Mouse (Mus musculus): ENCODE measurements at regions not wholly inside any gene's neighbourhood (a gene's known extent, or its start where the extent isn't known, plus 50 kb on each side); places are given as distances from the start of the nearest gene placed in this dataset.

DNA sequence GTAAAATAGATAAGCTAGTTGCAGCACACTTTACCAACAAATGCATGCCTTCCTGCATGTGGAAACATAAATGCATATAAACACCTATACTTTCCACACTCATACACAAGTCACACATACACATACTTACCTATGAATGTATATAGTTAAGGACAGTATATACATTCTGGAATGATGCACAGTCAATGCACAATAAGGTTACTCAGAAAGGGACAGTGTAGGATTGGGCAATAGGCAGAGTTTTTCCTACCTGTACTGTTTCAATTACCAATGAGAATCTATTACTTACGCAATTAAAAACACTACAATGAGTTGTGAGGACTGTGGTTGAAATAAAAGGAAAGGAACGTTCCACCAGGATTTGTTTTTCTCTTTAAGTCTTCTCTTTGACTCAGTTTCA lies 157.5 kb upstream of the Ankrd55 start:
- no peak overlapping the region for H3K27ac ChIP-seq (replicated peaks)
- peaks cover 6% of the 10 kb centered on the region; the same call in 1 of the 2 replicates for H3K27me3 ChIP-seq (ENCODE audit: low read depth, poor library complexity, severe bottlenecking)
- peaks cover 10% of the 10 kb centered on the region for H3K4me1 ChIP-seq
- no peaks in the 10 kb centered on the region for H3K9me3 ChIP-seq (replicated peaks)
- DNase-seq (ENCODE audit: low spot score) = no peak
- WGBS = 82% methylated on average over 2 of the region's 2 CpGs
- no peak overlapping the region for H3K4me3 ChIP-seq
- H3K36me3 ChIP-seq = no peaks in the 10 kb centered on the region

DNA sequence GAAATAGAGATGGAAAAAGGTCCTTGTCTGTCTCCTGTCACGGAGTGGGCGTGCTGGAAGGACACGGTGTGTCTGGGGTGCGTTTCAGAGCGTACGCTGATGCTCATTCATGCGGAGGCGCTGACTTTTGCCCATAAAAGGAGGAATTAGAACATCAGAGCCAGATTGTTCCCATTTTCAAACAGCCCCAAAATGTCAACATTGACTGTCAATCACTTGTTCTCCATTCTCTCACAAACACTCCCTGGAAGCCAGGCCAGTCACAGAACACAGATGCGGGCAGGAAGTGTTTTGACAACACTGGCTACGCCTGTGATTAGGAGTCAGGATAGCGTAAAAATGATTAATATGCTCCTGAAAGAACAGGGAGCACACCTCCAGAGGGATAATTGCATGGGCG lies 157.1 kb upstream of the Ankrd55 start:
- Histone ChIP-seq H3K4me1 (peaks cover 10% of the 10 kb centered on the region), H3K9me3 (replicated peaks) (no peaks in the 10 kb centered on the region), H3K27ac (replicated peaks) (no peak overlapping the region), H3K4me3 (no peak overlapping the region), H3K27me3 (ENCODE audit: low read depth, poor library complexity, severe bottlenecking) (peaks cover 6% of the 10 kb centered on the region; the same call in 1 of the 2 replicates), H3K36me3 (no peaks in the 10 kb centered on the region)
- DNase-seq (ENCODE audit: low spot score) = no peak
- 64% methylated on average over 12 of the region's 12 CpGs for WGBS

DNA sequence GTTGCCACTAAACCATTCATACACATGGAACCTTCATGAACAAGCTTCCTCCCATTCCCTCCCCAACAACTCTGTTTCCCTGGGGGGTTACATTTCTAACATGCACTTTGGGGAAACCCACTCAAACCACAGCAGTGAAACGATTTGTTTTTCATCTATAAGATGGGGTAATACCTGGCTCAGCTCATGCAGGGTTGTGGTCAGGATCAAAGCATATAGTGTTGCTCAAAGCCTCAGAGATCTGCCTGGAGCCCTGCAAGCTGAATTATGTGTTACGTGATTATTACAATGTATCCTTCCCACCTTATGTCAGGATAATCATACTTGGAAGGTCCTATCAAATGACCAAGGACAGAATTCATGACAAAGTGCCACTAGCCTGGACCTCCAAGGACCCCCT lies 154.5 kb upstream of the Ankrd55 start:
- DNase-seq (ENCODE audit: low spot score) = no peak
- no peak overlapping the region for H3K27ac ChIP-seq (replicated peaks)
- no peaks in the 10 kb centered on the region for H3K9me3 ChIP-seq (replicated peaks)
- no peak overlapping the region for H3K4me3 ChIP-seq
- H3K27me3 ChIP-seq (ENCODE audit: low read depth, poor library complexity, severe bottlenecking) = peaks cover 6% of the 10 kb centered on the region; the same call in 1 of the 2 replicates
- 85% methylated on average over 2 of the region's 2 CpGs for WGBS
- peaks cover 10% of the 10 kb centered on the region for H3K4me1 ChIP-seq
- H3K36me3 ChIP-seq = no peaks in the 10 kb centered on the region

DNA sequence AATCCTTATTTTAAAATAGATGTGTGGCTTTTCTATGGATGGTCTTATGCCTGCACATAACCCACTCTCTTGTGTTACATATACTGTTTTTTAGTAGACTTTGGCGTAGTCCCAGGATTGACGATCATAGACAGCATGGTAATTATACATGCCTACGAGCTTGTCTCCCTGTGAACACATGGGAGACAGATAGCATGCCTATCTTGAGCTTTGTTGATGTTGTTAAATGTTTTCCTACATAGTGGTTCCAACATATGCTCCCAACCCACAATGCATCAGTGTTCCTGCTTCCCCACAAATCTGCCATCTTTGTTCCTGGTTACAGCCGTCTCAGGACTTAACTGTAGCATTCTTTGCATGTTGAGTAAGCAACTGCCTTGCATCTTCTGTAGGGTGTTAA lies 153.6 kb upstream of the Ankrd55 start:
- Histone ChIP-seq H3K4me1 (peaks cover 10% of the 10 kb centered on the region), H3K9me3 (replicated peaks) (no peaks in the 10 kb centered on the region), H3K4me3 (no peak overlapping the region), H3K27ac (replicated peaks) (no peak overlapping the region), H3K36me3 (no peaks in the 10 kb centered on the region), H3K27me3 (ENCODE audit: low read depth, poor library complexity, severe bottlenecking) (no peaks in the 10 kb centered on the region; the same call in 1 of the 2 replicates)
- DNase-seq (ENCODE audit: low spot score) = no peak
- WGBS = 93% methylated on average over 4 of the region's 4 CpGs

DNA sequence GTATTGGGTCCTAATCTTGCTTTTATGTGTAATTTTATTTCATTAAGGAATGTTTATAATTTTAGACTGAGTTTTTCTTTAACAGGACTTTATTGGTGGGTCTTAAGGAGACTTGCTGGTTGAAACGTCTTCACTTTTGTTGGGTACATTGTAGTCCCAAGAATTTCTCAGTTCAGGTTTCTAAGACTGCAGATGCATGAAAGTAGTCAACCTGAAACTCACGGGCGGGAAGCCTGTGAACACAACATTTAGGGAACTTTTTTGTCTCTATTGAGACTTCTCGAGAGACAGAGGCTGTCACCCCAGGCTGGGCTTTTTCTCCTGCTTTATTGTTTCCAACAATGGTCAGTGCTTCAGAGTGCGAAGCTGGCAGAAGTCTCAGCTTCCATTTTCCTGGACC lies 152.5 kb upstream of the Ankrd55 start:
- WGBS = 67% methylated on average over 5 of the region's 5 CpGs
- Histone ChIP-seq H3K4me1 (peaks cover 10% of the 10 kb centered on the region), H3K36me3 (no peaks in the 10 kb centered on the region), H3K27ac (replicated peaks) (no peak overlapping the region), H3K9me3 (replicated peaks) (no peaks in the 10 kb centered on the region), H3K27me3 (ENCODE audit: low read depth, poor library complexity, severe bottlenecking) (no peaks in the 10 kb centered on the region; the same call in 1 of the 2 replicates), H3K4me3 (no peak overlapping the region)
- no peak for DNase-seq (ENCODE audit: low spot score)

DNA sequence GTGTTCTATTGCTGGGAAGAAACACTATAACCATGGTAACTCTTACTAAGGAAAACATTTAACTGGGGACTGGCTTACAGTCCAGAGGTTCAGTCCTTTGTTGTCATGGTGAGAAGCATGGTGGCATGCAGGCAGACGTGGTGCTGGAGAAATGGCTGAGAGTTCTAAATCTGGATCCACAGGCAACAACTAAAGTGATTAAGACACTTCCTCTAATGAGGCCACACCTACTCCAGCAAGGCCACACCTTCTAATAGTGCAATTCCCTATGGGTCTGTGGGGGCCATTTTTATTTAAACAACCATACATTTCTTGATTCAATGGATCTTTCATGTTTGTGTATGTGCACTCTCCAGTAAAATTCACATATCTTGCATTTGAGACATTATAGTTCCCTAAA lies 151.4 kb upstream of the Ankrd55 start:
- WGBS = 37% methylated on average over 1 of the region's 1 CpGs
- H3K9me3 ChIP-seq (replicated peaks) = no peaks in the 10 kb centered on the region
- no peaks in the 10 kb centered on the region; the same call in 1 of the 2 replicates for H3K27me3 ChIP-seq (ENCODE audit: low read depth, poor library complexity, severe bottlenecking)
- no peak for DNase-seq (ENCODE audit: low spot score)
- H3K4me3 ChIP-seq = no peak overlapping the region
- no peak overlapping the region for H3K27ac ChIP-seq (replicated peaks)
- H3K36me3 ChIP-seq = no peaks in the 10 kb centered on the region
- no peaks in the 10 kb centered on the region for H3K4me1 ChIP-seq

DNA sequence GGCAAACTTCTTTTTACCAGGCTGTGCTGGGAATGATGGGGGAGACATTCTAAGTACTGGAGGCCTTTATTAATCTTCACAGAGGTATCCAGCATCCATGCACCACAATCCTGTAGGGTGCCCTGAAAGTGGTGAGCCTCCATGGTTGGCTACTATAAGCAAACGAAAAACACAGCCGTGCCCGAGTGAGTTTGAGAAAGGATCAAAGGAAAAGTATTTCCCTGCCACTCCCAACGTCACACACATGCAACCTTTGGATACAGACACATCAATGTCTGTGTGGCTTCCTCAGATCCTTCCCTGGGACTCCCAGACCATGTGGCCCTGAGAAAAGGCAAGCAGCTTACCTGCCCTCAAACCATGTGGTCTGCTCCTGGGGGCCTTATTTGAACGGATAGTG lies 147.4 kb upstream of the Ankrd55 start:
- peaks cover 6% of the 10 kb centered on the region; the same call in 1 of the 2 replicates for H3K4me1 ChIP-seq
- no peaks in the 10 kb centered on the region for H3K36me3 ChIP-seq
- no peaks in the 10 kb centered on the region for H3K27me3 ChIP-seq (ENCODE audit: low read depth, poor library complexity, severe bottlenecking)
- no peak for DNase-seq (ENCODE audit: low spot score)
- H3K9me3 ChIP-seq (replicated peaks) = no peaks in the 10 kb centered on the region
- 76% methylated on average over 5 of the region's 5 CpGs for WGBS
- H3K4me3 ChIP-seq = no peak overlapping the region
- H3K27ac ChIP-seq (replicated peaks) = no peak overlapping the region

DNA sequence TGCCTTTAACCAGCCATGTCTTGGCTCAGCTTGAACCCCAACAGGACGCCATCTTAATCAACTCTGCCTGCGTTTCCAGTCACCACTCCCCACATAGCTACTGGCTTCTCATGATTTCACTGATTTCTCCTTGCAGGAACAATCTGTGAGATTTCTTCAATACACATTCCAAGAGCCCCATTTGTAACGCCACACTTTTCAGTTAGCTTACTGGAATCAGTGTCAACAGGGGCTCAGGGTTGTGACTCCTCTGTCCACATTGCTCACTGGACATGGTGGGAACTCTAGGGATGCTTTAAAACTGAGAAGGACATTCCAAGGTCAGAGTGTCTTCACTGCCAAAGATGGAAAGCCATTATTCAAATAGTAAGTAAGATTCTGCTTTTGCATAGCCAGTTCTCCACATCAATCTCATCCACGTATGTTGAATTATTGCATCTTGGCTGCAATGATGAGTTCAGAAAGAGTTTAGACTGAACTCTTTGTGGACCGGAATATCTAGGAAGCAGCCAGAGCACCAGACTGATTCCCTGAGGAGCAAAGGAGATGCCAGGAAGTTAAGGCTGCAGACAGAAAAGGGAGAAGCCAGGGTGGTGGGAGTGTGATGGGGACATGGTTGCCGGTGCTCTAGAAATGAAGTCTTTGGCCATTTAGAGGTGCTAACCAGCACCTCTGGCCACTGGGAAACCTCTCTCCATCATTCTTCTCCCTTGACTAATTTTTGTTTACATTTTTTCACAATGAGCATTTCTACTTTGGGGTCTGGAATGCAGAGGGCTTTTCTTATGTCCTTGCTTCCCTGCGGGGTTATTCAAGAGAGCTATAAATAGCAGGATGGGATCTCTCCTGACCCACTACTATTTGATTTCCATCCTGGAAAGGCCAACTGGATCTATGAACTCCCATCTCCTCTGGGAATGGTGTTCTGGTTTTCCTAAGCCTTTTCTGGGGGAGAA lies 143.6 kb upstream of the Ankrd55 start:
- Histone ChIP-seq H3K4me3 (no peak overlapping the region), H3K4me1 (peaks cover 13% of the 10 kb centered on the region), H3K27ac (replicated peaks) (no peak overlapping the region), H3K9me3 (replicated peaks) (no peaks in the 10 kb centered on the region), H3K27me3 (ENCODE audit: low read depth, poor library complexity, severe bottlenecking) (no peaks in the 10 kb centered on the region), H3K36me3 (no peaks in the 10 kb centered on the region)
- WGBS = 82% methylated on average over 7 of the region's 7 CpGs
- DNase-seq (ENCODE audit: low spot score) = no peak

DNA sequence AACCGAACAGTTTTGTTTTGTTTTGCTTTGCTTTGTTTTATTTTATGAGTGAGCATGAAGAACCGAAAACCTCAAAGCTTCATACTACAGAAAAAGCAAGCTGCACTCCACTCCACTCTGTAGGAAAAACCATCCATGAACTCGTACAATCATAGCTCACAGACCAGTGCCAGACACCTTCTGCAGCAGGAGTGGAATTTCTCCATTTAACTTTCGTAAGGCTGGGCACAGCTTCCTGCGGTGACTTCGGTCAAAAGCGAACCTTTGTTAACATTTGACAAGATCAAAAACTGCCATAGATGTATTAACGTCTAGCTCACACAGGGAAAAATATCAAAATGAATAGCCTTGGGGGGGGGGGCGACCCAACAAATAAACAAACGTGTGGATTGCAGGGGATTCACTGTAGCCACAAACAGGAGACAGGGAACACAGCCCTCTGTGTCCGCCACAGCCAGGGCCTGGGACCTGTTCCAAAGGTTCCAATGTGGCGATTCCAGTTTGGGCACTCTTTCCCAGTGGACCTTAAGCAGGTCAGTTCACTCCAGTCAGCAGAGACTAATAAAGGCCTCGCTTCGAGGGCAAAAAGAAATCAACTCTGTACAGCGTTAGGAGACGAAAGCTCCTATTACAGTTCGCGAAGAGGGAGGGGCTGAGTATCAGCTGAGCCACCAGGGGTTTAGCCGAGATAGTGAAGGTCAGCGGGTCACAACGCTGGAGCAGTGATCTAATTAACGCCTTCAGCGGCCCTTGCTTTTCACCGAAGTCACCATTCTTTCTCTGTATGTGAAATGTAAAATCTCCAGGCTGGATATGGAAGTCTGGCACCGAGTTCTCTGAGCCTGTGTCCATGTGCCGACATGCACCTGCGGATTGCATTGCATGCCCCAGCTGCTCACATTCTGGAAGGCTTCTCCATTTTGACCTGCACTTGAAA lies 135.4 kb upstream of the Ankrd55 start:
- DNase-seq (ENCODE audit: low spot score) = peak; percentile 28
- no peaks in the 10 kb centered on the region for H3K36me3 ChIP-seq
- H3K9me3 ChIP-seq (replicated peaks) = no peaks in the 10 kb centered on the region
- WGBS = 21% methylated on average over 27 of the region's 27 CpGs
- peaks cover 20% of the 10 kb centered on the region for H3K4me1 ChIP-seq
- H3K4me3 ChIP-seq = peak overlapping the region; percentile 34
- peak overlapping the region; percentile 65; the same call in 1 of the 2 replicates for H3K27ac ChIP-seq (replicated peaks)
- no peaks in the 10 kb centered on the region for H3K27me3 ChIP-seq (ENCODE audit: low read depth, poor library complexity, severe bottlenecking)

DNA sequence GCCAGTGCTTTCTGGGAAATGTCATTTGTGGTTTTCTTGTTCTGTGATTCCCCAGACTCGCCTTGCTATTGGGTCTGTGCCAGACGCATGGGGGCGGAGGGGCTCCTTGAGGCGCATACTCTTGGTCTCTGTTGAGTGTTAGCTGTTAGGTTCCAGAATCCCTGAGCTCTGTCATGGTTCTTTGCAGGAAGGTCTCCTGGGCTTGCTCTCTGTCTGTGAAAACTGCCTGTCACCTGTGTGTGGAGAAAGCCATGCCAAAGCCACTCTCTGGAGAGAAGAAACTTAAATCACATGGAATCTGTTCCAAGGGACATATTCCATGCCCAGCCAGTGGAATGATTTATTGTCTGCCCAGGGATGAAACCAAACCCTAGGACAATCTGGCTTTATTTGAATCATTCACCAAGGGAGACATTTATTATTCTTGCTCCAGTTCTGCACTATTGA lies 134.5 kb upstream of the Ankrd55 start:
- Histone ChIP-seq H3K4me3 (no peak overlapping the region), H3K9me3 (replicated peaks) (no peaks in the 10 kb centered on the region), H3K36me3 (no peaks in the 10 kb centered on the region), H3K27ac (replicated peaks) (no peak overlapping the region), H3K4me1 (peaks cover 20% of the 10 kb centered on the region), H3K27me3 (ENCODE audit: low read depth, poor library complexity, severe bottlenecking) (no peaks in the 10 kb centered on the region)
- no peak for DNase-seq (ENCODE audit: low spot score)
- WGBS = 74% methylated on average over 4 of the region's 4 CpGs

DNA sequence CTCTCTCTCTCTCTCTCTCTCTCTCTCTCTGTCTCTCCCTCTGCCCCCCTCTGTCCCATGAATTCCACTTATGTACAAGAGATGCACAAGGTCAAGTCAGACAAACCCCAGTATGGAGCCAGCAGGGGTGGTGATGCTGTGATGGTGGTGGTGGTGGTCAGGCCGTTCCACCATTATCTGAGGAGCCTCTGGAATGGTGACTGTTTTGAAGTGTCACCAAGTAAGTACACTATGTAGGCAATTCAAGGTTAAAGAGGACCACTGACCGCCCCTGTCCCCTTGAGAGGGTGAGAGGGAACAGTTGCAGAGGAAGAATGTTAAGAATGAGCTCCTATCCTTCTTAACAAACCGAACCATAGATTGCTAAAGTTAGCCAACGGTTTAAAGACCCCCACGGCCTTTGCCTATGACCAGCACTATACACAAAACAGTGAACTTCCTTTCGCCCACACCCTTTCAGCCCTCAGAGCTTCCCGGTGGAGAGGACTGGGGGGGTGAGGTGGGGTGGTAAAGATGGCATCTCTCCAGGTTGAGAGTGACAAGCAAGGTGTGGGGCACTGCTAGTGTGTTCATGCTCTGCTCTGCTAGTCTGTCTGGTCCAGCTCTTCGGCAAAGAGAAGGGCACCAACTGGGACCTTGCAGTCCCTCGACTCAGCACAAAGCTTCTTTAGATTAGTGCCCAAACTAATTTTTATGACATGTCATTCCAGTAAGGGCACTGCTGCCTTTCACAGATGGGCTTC lies 128.7 kb upstream of the Ankrd55 start:
- peaks cover 18% of the 10 kb centered on the region for H3K4me1 ChIP-seq
- peak overlapping the region; percentile 71 for H3K27ac ChIP-seq (replicated peaks)
- H3K4me3 ChIP-seq = no peak overlapping the region
- DNase-seq (ENCODE audit: low spot score) = no peak
- H3K27me3 ChIP-seq (ENCODE audit: low read depth, poor library complexity, severe bottlenecking) = no peaks in the 10 kb centered on the region
- 82% methylated on average over 9 of the region's 9 CpGs for WGBS
- H3K36me3 ChIP-seq = no peaks in the 10 kb centered on the region
- no peaks in the 10 kb centered on the region for H3K9me3 ChIP-seq (replicated peaks)

DNA sequence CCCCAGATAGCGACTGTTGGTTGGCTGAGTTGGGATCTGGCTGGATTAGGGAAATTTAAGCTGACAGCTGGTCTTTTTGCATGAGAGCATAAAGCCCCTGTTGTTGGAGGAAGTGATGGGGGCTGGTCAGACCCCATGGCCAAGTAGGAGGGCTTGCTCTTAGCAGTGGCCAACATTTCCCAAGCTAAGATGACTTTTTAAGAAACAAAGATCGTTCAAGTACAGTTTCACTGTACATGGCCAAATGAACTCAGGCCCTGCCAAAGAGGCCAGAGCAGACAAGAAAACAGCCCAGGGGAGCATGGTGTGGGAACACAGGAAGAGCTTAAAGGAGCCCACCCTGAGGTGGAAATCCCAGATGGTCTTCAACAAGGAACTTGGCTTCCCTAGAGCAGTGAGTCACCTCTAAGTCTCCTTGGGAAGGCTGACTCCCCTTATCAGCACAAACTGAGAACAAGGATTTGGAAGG lies 128.0 kb upstream of the Ankrd55 start:
- Histone ChIP-seq H3K36me3 (no peaks in the 10 kb centered on the region), H3K4me1 (peaks cover 23% of the 10 kb centered on the region), H3K27me3 (ENCODE audit: low read depth, poor library complexity, severe bottlenecking) (no peaks in the 10 kb centered on the region), H3K4me3 (no peak overlapping the region), H3K27ac (replicated peaks) (peak overlapping the region; percentile 71), H3K9me3 (replicated peaks) (no peaks in the 10 kb centered on the region)
- 53% methylated on average over 2 of the region's 2 CpGs for WGBS
- DNase-seq (ENCODE audit: low spot score) = peak; percentile 31

Data from midbrain, embryonic 10.5 days (tissue).